12 mouse cellular contexts compared by ENCODE assay signal in the genomic region with DNA sequence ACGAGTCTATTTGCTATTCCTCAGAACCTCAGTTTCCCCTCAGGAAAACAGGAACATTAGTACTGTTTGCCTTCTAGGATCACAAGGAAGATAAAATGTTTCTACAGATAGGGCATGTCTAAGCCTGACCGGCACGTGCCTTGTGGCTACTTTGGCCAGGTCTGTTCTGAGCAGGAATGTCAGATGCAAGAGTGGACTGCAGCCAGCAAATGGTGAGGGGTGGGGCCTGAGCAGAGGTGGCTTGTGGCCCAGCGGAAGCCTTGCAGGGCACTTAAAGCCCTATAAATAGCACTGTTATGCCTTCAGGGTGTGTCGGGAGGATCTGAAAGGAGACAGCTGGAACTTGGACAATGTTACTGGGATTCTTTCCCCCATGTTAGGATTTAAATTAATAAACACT. TPM values are rescaled to one million over a fixed set of nuclear protein-coding genes. Genes with fewer than 3 reads are reported as not detected.
A peak's percentile ranks its signal among the peaks of the same experiment; 100 is the strongest.
DNase-seq lines count a peak whose midpoint lies in the region; ATAC-seq and TF ChIP-seq lines count a peak whose summit lies in the region.
"Had no signal": no experiment of that assay in that cellular context is flagged by ENCODE, and none has a peak within 500 bp of the region (broad histone marks: within the 10 kb centered on the region; RNA-seq: fewer than 3 reads in every experiment).

No protein-coding gene starts in this region.

- 2% methylated on average over 5 of the region's 5 CpGs for WGBS in kidney, adult 2 months
- 58% methylated on average over 5 of the region's 5 CpGs for WGBS in midbrain, embryonic 15.5 days
- WGBS in thymus, adult 2 months: 42% methylated on average over 5 of the region's 5 CpGs

- TF ChIP-seq CTCF in kidney, adult 2 months (conservative IDR thresholded peaks at IDR 0.05; ENCODE audit: insufficient read depth, insufficient read length, low read depth, low read length): no peak
- no peak for TF ChIP-seq CTCF in thymus, adult 2 months (IDR thresholded peaks at IDR 0.05; ENCODE audit: borderline replicate concordance, control insufficient read depth, extremely low read depth, insufficient read depth, low read length, poor library complexity)

- peaks cover 31% of the 10 kb centered on the region for H3K4me1 ChIP-seq in kidney, adult 2 months (ENCODE audit: control insufficient read depth, insufficient read depth, low read length)
- H3K4me1 ChIP-seq in midbrain, embryonic 15.5 days: peaks cover 12% of the 10 kb centered on the region; the same call in 1 of the 2 replicates
- H3K4me1 ChIP-seq in thymus, adult 2 months (replicated peaks; ENCODE audit: control insufficient read depth, insufficient read depth, low read length): peaks cover 12% of the 10 kb centered on the region; the same call in 1 of the 2 replicates

- peak overlapping the region; percentile 58; the same call in 1 of the 2 replicates for H3K27ac ChIP-seq in kidney, adult 2 months (ENCODE audit: insufficient read depth, low read depth, low read length)
- no peak overlapping the region for H3K27ac ChIP-seq in midbrain, embryonic 15.5 days
- H3K27ac ChIP-seq in thymus, adult 2 months (ENCODE audit: control insufficient read depth, insufficient read depth, low read length): no peak overlapping the region
- H3K27ac ChIP-seq: embryonic facial prominence, embryonic 13.5 days; limb, embryonic 12.5 days had no signal

- H3K9ac ChIP-seq in midbrain, embryonic 15.5 days: no peak overlapping the region
- H3K9ac ChIP-seq: embryonic facial prominence, embryonic 13.5 days; limb, embryonic 12.5 days had no signal

- H3K27me3 ChIP-seq in kidney, adult 2 months (replicated peaks; ENCODE audit: control insufficient read depth, insufficient read depth, low read length): no peaks in the 10 kb centered on the region
- peaks cover 39% of the 10 kb centered on the region for H3K27me3 ChIP-seq in midbrain, embryonic 15.5 days (replicated peaks)
- no peaks in the 10 kb centered on the region; the same call in 1 of the 2 replicates for H3K27me3 ChIP-seq in thymus, adult 2 months (ENCODE audit: control insufficient read depth, insufficient read depth, low read length)

- no peak for TF ChIP-seq POLR2A in kidney, adult 2 months (IDR thresholded peaks at IDR 0.05; ENCODE audit: low read depth, low read length)
- no peak for TF ChIP-seq POLR2A in thymus, adult 2 months (IDR thresholded peaks at IDR 0.05; ENCODE audit: control insufficient read depth, extremely low read depth, insufficient read depth, low read length, poor library complexity)

- ATAC-seq in midbrain, embryonic 15.5 days (replicated peaks): no peak

- no peak overlapping the region for H3K4me3 ChIP-seq in kidney, adult 2 months (ENCODE audit: insufficient read depth, low read depth, low read length)
- no peak overlapping the region for H3K4me3 ChIP-seq in midbrain, embryonic 15.5 days
- no peak overlapping the region for H3K4me3 ChIP-seq in thymus, adult 2 months (ENCODE audit: control insufficient read depth, insufficient read depth, low read length)
- H3K4me3 ChIP-seq: embryonic facial prominence, embryonic 13.5 days; limb, embryonic 12.5 days had no signal

- H3K9me3 ChIP-seq in midbrain, embryonic 15.5 days: no peaks in the 10 kb centered on the region
- H3K9me3 ChIP-seq: embryonic facial prominence, embryonic 13.5 days; limb, embryonic 12.5 days had no signal

- no peak overlapping the region for H3K4me2 ChIP-seq in midbrain, embryonic 15.5 days
- H3K4me2 ChIP-seq: embryonic facial prominence, embryonic 13.5 days; limb, embryonic 12.5 days had no signal

- peak; percentile 55 for DNase-seq in adrenal gland, postnatal 10 days
- DNase-seq in adrenal gland, adult 8-10 months: no peak
- DNase-seq in heart, adult 18-20 months: peak; percentile 85 to 89
- peak; percentile 94 for DNase-seq in kidney, adult 2 months
- DNase-seq in lung, postnatal 25 days (ENCODE audit: low spot score): peak; percentile 78
- no peak for DNase-seq in thymus, adult 2 months
- DNase-seq in natural killer cell, adult 2 months (ENCODE audit: low spot score in 2 of 2): no peak

- H3K36me3 ChIP-seq in kidney, adult 2 months (ENCODE audit: control insufficient read depth, insufficient read depth, low read length): no peaks in the 10 kb centered on the region
- no peaks in the 10 kb centered on the region for H3K36me3 ChIP-seq in midbrain, embryonic 15.5 days (replicated peaks)
- H3K36me3 ChIP-seq in thymus, adult 2 months (ENCODE audit: control insufficient read depth, insufficient read depth, low read length): no peaks in the 10 kb centered on the region
- H3K36me3 ChIP-seq: embryonic facial prominence, embryonic 13.5 days; limb, embryonic 12.5 days had no signal

RNA-seq across cellular contexts. Expression of gene Palm3, which starts 1.8 kb away (rescaled TPM):
- total RNA-seq in adrenal gland, postnatal 10 days (2021): under 1 TPM; 0.57 to 0.70 TPM
- total RNA-seq in adrenal gland, adult 8-10 months (2022): 1 to 10 TPM in 3 of 4 experiments, under 1 TPM in 1; 0.70 to 3.9 (median 2.3) TPM
- total RNA-seq in heart, adult 18-20 months (2021): under 1 TPM; 0.30 to 0.33 TPM
- 7.8 and 7.9 TPM in 2 replicates for polyA plus RNA-seq in kidney, adult 2 months (2012; rRNA removed)
- 2.6 and 2.8 TPM in 2 replicates for polyA plus RNA-seq in midbrain, embryonic 15.5 days (2015; fragmentation: Nextera tagmentation; extraction: Ambion mirVana)
- polyA plus RNA-seq in thymus, adult 2 months (2012; rRNA removed): 0.32 and 0.43 TPM in 2 replicates
- total RNA-seq: hematopoietic stem cell, adult 5-6 weeks had no signal

RNA-seq across cellular contexts. Expression of gene 2210011C24Rik, which starts 11.1 kb away (rescaled TPM):
- under 1 TPM in 1 of 2 experiments, not detected in 1; 0.24 TPM for total RNA-seq in adrenal gland, postnatal 10 days (2021)
- total RNA-seq in adrenal gland, adult 8-10 months (2022): under 1 TPM in 2 of 4 experiments, not detected in 2; 0.62 to 0.77 TPM
- 1 to 10 TPM; 2.0 to 3.1 TPM for total RNA-seq in heart, adult 18-20 months (2021)
- polyA plus RNA-seq in kidney, adult 2 months (2012; rRNA removed): 9.1 and 14.3 TPM in 2 replicates
- 0.26 and 0.39 TPM in 2 replicates for polyA plus RNA-seq in midbrain, embryonic 15.5 days (2015; fragmentation: Nextera tagmentation; extraction: Ambion mirVana)
- 0.32 and 0.43 TPM in 2 replicates for polyA plus RNA-seq in thymus, adult 2 months (2012; rRNA removed)
- total RNA-seq: hematopoietic stem cell, adult 5-6 weeks had no signal
- polyA plus RNA-seq: embryonic facial prominence, embryonic 13.5 days; limb, embryonic 12.5 days had no signal

RNA-seq across cellular contexts. Expression of gene Il27ra, which starts 19.3 kb away (rescaled TPM):
- 1 to 10 TPM; 5.3 to 6.9 TPM for total RNA-seq in adrenal gland, postnatal 10 days (2021)
- total RNA-seq in adrenal gland, adult 8-10 months (2022): 1 to 10 TPM; 1.9 to 3.1 (median 2.8) TPM
- 1 to 10 TPM; 3.1 to 5.4 TPM for total RNA-seq in heart, adult 18-20 months (2021)
- 1.9 and 5.6 TPM in 2 replicates for polyA plus RNA-seq in kidney, adult 2 months (2012; rRNA removed)
- 0.58 and 0.68 TPM in 2 replicates for polyA plus RNA-seq in midbrain, embryonic 15.5 days (2015; fragmentation: Nextera tagmentation; extraction: Ambion mirVana)
- polyA plus RNA-seq in thymus, adult 2 months (2012; rRNA removed): 82.6 and 84.0 TPM in 2 replicates

RNA-seq across cellular contexts. Expression of gene Rln3, which starts 21.7 kb away (rescaled TPM):
- total RNA-seq in adrenal gland, postnatal 10 days (2021): under 1 TPM in 1 of 2 experiments, not detected in 1; 0.51 TPM
- not detected for total RNA-seq in adrenal gland, adult 8-10 months (2022)
- not detected for total RNA-seq in heart, adult 18-20 months (2021)
- 0.19 TPM in 1 of 2 replicates, not detected in the other for polyA plus RNA-seq in kidney, adult 2 months (2012; rRNA removed)
- 0.48 and 1.3 TPM in 2 replicates for polyA plus RNA-seq in midbrain, embryonic 15.5 days (2015; fragmentation: Nextera tagmentation; extraction: Ambion mirVana)
- polyA plus RNA-seq in thymus, adult 2 months (2012; rRNA removed): 7.1 and 9.1 TPM in 2 replicates
- total RNA-seq: adrenal gland, postnatal 4 days; hematopoietic stem cell, adult 5-6 weeks had no signal
- polyA plus RNA-seq: embryonic facial prominence, embryonic 13.5 days; limb, embryonic 12.5 days had no signal

RNA-seq across cellular contexts. Expression of gene 1700067K01Rik, which starts 21.8 kb away (rescaled TPM):
- total RNA-seq in adrenal gland, postnatal 10 days (2021): under 1 TPM; 0.48 to 0.60 TPM
- total RNA-seq in adrenal gland, adult 8-10 months (2022): under 1 TPM in 2 of 4 experiments, not detected in 2; 0.49 TPM
- under 1 TPM in 1 of 2 experiments, not detected in 1; 0.20 TPM for total RNA-seq in heart, adult 18-20 months (2021)
- polyA plus RNA-seq in kidney, adult 2 months (2012; rRNA removed): 5.1 and 7.0 TPM in 2 replicates
- 0.66 and 1.0 TPM in 2 replicates for polyA plus RNA-seq in midbrain, embryonic 15.5 days (2015; fragmentation: Nextera tagmentation; extraction: Ambion mirVana)
- 1.1 and 1.2 TPM in 2 replicates for polyA plus RNA-seq in thymus, adult 2 months (2012; rRNA removed)

Comparison
In these comparisons a context has a peak if more than half of its experiments do, and no peak if none do; other contexts are left out.
1. DNase-seq: peak in adrenal gland, postnatal 10 days (single experiment), heart, adult 18-20 months (2 of 2), kidney, adult 2 months (single experiment) and lung, postnatal 25 days (single experiment); none in adrenal gland, adult 8-10 months (single experiment), thymus, adult 2 months (single experiment) and natural killer cell, adult 2 months (0 of 2).